Mouse (Mus musculus) G1E-ER4 (cell line): ENCODE results near the gene Enpp3. TPM values are rescaled to one million over a fixed set of nuclear protein-coding genes. Genes with fewer than 3 reads are reported as not detected.

Experiments
- GATA1 ChIP-seq: IDR thresholded peaks from one replicate; pipeline ENCODE4 v1.8.0; 2012; ENCODE audit warnings: low read length, inconsistent platforms
- polyA plus RNA-seq: library from polyadenylated mRNA; stranded (reverse); fragments of >175 nt; gene quantifications from 2 replicates; pipeline ENCODE4 v1.2.3, GENCODE M21; 2012

The Enpp3 gene
- 0.10 and 0.23 TPM in 2 replicates for polyA plus RNA-seq

DNA sequence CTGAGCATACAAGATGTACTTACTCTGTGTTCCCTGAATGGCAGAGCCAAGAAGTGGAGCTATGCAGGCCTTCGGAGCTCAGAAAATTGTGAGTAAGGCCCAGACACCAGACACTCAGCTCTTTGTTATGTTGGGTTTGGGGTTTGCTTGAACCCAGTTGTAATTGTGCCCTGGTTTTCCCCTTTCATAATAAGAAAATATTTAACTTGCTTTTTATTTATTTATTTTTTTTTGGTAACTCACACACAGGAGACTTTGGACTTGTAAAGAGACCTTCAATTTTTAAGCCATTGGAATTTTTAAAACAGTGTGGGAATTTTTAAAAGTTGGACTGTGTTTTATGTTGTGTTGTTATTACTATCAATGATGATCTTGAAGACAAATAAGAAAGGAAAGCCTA, at the start of gene Enpp3:
Enpp3 (minus strand) TSS at position 148 of the 400 bp plus-strand sequence.
- no peak for TF ChIP-seq GATA1

- TF ChIP-seq GATA1: no peak
Measured at GRCm38 (mm10) chr10:24888343-24888742, 45.7 kb upstream of the Enpp3 start.

DNA sequence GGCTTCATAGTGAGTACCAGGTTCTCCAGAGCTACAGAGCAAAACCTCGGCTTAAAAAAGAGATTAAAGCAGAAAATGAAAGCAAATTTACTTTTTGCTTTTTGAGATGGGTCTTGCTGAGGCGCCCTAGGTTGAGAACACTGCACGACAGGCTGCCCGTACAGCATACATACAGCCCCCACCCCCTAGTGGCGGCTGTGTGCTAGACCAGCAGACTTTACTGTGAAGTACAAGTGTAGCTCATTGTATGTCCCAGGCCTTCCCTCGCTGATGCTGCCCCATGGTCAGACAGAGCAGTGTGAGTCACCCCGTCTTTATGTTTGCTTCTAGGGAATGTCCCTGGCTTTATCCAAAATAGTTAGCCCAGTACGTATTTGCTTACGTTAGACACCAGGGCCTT, 43.4 kb upstream of the Enpp3 start:
- no peak for TF ChIP-seq GATA1

DNA sequence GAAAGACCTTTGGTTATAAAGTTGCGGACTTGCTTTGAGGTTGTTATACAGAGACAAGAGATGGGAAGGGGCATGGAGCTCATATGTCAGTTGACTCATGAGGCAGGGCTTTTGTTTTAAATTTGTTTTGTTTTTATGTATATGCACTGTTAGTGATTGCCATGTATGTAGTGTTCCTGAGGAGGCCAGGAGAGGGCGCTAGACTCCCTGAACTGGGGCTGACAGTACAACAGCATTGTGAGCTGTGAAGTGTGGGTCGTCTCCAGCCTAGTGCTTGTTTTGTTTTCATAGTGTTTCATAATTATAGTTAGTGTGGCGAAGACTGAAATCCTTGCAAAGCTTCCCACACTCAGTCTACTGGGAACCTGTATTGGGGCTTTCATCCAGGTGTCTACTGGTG, 31.0 kb upstream of the Enpp3 start:
- no peak for TF ChIP-seq GATA1

- TF ChIP-seq GATA1: no peak
Measured at GRCm38 (mm10) chr10:24869760-24870290, 27.2 kb upstream of the Enpp3 start, which contains the start of gene Med23. Gene Med23 (plus strand): TSS chr10:24869986.

GRCm38 (mm10) chr10:24864434-24864833, 21.8 kb upstream of the Enpp3 start:
- TF ChIP-seq GATA1: no peak

DNA sequence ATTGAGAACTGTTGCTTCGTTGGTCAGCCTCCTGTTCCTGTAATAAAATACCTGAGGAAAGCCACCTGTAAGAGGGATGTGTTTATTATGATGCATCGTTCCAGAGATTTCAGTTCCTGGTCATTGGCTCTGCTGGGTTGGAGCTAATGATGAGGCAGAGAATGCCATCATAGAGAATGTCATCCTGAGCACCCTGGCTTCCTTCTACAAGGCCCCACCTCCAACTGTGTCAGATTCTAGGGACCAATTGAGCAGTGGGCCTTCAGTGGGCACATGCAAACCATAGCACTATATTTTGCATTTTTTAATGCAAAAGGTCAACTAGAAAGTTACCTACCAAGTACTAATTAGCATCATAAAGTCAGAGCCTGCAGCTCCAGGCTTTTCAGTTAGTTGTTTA, 20.5 kb upstream of the Enpp3 start:
- TF ChIP-seq GATA1: no peak

GRCm38 (mm10) chr10:24841998-24842397, 625 bp downstream of the Enpp3 start:
- TF ChIP-seq GATA1: no peak

DNA sequence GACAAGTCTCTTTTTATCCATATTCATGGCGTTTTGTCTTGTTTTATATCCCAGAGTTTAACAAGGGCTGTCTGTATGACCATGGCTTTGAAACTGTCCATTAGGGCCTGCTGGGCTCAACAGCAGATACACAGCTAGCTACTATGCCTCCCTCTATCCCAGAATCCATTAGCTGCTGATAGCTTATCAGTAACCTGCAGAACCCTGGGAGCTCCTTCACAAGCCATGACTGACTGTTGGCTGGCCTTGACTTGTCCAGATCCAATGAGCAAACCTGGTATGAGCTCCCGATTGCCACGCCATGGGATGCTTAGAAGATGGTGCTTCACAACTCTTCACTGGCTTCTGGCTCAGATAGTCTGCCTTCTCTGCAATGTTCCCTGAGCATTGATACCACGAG, 1.8 kb downstream of the Enpp3 start:
- TF ChIP-seq GATA1: no peak

GRCm38 (mm10) chr10:24836366-24837038, 6.1 kb downstream of the Enpp3 start:
- no peak for TF ChIP-seq GATA1

DNA sequence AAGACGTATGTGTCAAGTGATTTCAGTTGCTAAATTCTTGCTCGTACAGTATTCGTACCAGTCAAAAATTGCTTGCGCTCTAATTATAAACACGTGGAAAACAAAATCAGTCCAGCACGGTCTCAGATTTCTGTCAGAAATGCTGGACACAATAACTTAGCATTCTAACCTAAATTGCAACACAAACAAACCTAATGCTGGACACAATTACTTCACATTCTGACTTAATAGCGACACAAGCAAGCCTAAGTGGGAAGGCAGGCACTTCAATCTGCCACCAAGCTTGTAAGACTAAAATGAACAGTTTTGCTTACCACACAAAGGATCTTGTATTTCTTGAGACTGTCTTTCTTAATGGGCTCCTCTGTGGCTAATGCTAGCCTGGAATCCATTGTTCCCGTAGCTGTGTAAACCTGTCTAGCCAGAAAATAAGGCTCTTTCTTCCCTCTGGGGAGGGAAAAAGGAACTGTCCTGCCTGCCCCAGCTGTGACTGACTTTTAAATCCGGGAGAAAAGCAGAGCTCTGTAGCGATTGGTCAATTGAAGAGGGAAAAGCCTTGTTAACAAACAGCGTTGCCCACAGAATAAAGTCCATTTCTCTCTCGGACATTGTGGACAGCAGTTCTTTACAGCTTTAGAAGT, 6.8 kb downstream of the Enpp3 start:
- no peak for TF ChIP-seq GATA1

- TF ChIP-seq GATA1: no peak
Measured at GRCm38 (mm10) chr10:24834634-24835371, 7.8 kb downstream of the Enpp3 start.

DNA sequence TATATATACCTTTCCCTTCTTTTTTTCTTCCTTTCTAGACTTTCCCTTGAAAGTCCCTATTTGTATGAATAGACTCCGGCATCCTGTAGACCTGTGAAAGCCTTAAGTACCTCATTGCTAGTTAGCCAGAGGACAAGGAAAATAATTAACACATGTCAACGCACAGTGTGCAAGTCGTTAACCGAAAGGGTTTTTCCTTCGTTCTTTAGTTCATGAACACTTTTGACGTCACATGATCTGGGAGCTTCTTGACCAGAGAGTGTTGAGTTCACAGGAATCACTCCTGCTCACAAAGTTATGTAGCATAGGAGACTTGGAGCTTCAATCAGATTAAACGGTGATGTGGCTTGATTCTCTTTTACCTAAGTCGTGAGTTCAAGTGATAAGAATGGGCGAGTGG, 10.3 kb downstream of the Enpp3 start:
- TF ChIP-seq GATA1: no peak

DNA sequence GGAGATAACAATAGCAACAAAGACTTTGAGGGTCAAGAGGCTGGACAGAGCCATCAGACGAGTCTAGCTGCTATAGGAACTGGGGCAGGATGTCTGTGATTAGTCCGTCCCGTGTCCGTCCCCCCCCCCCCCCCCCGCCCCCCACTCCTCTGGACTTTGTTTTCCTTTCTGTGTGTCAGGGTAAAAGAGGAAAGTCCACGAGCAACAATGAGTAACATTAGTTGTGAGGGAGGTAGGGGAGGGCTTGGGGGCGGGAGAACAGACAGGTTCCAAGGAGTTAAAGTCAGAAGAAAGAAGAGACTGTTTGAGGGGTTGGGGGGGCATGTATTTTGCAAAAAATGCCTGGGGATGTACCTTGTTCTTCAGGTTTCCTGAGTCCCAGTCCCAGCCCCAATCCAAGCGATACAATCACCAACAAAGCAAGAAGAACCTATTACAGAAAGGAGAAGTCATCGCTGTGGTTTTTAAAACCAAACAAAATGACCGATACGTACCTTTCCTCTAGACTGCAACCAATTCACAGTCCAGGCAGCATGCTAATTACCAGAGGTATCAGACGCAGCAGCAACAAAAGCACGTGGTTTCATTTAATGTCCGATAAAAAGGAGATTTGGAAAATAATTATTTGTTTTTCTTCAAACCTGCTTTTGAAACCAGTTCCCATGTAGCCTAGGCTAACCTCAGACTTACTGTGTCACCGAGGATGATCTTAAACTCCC, 11.1 kb downstream of the Enpp3 start:
- no peak for TF ChIP-seq GATA1

GRCm38 (mm10) chr10:24830448-24830847, 12.2 kb downstream of the Enpp3 start:
- no peak for TF ChIP-seq GATA1

DNA sequence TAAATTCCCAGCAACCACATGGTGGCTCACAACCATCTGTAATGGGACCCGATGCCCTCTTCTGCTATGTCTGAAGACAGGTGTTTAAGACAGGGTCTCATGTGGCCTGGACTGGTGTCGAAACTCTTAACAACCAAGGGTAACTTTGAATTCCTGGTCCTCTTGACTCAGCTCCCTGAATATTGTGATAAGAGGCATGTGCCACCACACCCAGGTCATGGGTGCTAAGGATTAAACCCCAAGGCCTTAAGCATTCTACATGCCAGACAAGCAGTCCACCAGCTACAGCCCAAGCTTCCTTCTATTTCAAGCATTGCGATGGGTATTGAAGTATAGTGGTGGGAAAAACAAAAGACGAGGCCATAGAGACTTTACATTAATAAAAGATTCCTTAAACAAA, 14.5 kb downstream of the Enpp3 start:
- no peak for TF ChIP-seq GATA1
